Mouse (Mus musculus) cerebellum, adult 11 months (tissue): ENCODE measurements around the gene Osmr.
"Not testable (repeated sequence)": the region's sequence is repeated elsewhere in the genome, so short reads cannot be mapped to it uniquely, and the experiment has no call there.

Experiments used
- DNase-seq: peaks from one replicate; pipeline ENCODE4 v3.0.0; 2022

The Osmr gene

DNA sequence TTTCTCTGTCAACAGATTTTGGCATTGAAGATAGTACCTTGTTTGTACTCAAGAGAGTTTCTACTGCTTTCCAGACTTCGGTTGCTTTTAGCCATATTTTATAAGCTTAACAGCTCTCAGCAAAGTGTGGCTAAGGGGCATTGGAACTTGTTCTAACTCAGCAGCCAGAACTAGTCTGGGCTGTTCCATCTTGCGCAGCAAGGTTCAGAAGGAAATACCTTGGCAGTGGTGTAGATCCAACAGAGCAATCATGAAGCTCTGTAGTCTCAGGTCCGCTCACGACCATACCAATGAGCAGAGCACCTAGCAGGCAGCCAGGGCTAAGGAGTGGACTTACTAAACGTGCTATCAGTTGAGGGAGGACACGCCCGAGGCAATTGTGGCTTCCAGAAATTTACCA is 15.0 kb downstream of the Osmr start:
- no peak for DNase-seq

DNA sequence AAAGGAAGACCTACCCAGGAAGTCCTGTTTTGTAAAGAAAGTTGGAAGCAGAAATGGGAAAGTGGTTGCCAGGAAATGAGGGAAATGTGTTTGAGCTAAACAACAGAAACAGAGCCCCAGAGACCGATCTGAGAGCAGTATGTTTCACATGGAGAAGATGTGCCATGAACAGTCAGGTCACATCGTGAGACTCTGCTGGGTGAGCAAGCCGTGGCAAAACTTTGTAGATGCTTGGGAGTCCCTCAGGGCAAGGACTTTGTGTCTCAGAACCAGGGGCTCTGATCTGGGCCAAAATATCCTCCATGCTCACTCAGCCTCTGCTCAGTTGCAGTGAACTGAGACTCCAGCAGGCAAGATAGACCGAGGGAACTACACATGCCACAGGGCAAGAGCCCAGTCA is 15.9 kb downstream of the Osmr start:
- DNase-seq, result no peak

DNA sequence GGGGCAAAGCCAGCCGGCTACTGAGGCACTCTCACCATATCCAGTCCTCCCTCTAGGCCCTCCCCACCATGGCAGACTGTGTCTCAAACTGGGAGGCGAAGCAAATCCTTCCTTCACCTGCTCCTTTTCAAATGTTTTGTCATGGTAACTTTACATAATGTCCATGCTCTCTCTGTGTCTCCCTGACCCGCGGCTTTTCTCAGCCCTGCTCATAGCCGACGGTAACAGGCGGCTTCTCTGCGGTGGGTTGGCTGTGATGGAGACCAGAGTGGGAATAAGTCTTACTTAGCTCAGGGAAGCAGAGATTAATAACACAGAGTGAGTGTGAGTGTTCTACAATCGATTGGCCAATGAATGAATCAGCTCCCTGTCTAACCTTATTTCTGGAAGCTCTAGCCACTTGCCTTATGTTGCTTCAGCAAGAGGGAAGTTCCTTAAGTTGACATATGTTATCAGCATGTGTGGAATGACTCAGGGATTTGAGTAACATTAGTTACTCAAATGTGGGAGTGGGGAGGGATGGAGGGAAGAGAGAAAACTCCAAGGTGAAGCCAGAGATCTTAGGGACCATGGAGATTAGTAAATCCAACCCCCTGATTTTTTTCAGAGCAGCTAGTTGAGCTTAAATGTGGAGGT is 17.4 kb downstream of the Osmr start:
- no peak for DNase-seq

- no peak for DNase-seq
Measured at GRCm38 (mm10) chr15:6849851-6850250, 24.9 kb downstream of the Osmr start.

DNA sequence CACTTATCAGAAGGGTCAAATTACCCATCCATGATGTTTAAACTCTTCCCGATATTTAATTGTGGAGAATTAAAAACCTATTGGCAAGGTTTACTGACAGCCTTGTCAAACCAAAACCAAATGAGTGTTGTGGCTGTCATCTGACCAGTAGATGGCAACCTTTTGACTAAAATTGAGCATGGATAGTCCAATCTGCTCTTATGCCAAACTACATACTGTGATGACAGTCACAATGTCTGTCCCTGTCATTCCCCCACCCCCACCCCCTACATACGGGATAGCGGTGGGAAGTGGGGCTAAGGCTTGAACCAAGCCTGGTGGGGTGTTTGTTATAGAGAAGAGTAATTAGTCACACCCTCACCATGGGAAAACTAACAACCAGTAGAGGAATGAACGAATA is 34.6 kb downstream of the Osmr start:
- DNase-seq, result no peak

DNA sequence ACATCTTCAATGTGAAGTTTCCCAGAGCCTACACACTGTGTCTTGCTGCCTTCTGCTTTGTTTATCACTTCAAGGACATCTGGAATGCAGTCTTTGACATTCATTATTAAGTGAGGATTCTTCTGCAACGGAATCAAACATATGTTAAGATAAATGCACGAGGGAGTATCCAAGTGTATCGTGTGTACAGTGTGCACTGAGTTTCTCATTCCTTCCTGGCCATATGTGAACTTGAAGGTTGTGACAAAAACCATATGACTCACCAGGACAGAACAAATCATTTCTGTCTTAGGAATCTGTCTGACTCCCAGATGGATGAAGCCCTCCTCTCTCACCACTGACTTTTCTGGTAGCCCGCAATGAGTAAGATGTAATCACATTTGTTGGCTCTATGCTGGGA is 59.0 kb downstream of the Osmr start:
- no peak for DNase-seq

- DNase-seq, result not testable (repeated sequence)
Measured at GRCm38 (mm10) chr15:6801212-6801611, 73.6 kb downstream of the Osmr start.

DNA sequence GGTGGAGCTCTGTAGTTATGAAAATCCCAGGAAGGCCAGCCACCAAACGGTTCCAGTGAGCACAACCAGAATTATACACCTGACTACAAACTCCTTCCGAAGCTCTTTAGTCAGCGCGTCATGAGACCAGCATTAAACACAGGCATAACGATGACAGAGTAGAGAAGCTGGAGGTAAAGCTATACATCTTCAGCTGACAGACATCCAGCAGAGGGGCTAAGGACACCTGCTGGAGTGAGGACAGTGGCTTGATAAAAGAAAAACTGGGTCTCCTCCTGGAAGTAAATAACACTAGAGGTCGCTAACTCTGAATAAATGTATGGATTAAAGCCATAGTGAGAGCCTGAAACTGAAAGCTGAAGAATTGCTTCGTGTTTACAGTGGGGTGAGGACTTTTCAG is 81.9 kb downstream of the Osmr start:
- DNase-seq, result no peak

DNA sequence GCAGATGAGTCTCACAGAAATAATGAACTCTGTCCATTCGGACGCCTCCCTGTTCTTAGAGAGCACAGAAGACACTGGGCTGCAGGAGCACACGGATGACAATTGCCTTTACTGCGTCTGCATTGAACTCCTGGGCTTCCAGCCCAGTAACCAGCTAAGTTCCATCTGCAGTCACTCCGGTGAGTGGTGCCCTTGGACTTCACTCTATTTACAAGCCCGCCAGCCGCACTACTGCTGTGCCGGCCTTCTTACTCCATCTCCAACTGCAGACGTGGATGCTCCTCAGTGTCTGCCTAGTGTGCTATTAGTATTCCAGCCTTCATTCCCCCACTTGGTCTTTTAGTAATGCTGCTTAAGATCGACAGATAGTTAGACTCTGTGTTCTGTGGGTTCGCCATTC is 83.1 kb downstream of the Osmr start:
- no peak for DNase-seq

DNA sequence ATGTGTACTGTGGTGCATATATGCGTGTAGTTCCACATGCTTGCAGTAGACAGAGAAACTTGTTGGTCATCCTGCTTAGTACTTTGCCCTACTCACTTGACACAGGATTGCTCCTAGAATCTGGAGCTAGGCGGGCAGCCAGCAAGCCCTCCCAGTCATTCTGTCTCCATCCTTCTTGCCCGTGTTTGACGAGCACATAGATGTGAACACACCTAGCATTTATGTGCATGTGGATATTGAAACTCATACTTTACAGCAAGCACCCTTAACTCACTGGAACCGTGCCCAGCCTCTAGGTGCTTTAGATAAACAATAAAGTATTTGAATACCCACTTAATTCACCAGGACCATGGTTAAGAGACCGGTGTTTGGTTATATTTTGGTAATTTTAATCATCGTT is 84.8 kb downstream of the Osmr start:
- no peak for DNase-seq

GRCm38 (mm10) chr15:6787236-6787635 is 87.5 kb downstream of the Osmr start:
- no peak for DNase-seq

DNA sequence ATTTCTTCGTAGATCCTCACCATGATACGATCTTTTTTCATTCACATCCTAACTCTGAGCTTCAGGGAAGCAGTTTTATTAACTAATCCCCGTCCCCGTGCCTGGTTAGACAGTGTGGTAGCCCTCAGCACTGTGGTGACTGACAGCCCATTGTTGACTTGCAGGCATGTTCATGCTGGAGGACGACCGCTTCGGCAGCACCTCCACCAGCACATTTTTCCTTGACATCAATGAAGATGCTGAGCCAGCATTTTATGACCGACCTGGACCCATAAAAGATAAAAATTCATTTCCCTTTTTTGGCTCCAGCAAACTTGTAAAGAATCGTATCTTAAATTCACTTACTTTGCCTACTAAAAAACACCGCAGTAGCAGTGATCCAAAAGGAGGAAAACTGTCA is 88.6 kb downstream of the Osmr start:
- no peak for DNase-seq

GRCm38 (mm10) chr15:6772265-6772664 is 102.5 kb downstream of the Osmr start:
- DNase-seq, result no peak
